Mouse (Mus musculus) intestine, embryonic 14.5 days (tissue): ENCODE measurements around the gene Rrbp1. TPM values are rescaled to one million over a fixed set of nuclear protein-coding genes. Genes with fewer than 3 reads are reported as not detected.

Experiments used
- ATAC-seq: fragments of 200-750 bp; cut with Nextera tagmentation; replicated peaks from 2 replicates; pipeline ENCODE4 v1.8.0; 2017; ENCODE audit warnings: low read depth, moderate number of reproducible peaks, moderate TSS enrichment, moderate library complexity; ENCODE audit not compliant: low FRiP score, low TSS enrichment
- DNase-seq: peaks from one replicate; pipeline ENCODE4 v3.0.0-alpha.2; 2018; ENCODE audit warnings: low spot score
- H3K27ac ChIP-seq: fragments of 300-500 bp; sonication (generic); 2 replicates; pipeline ENCODE4 v1.5.1; 2014; ENCODE audit warnings: low read depth, mild to moderate bottlenecking, control low read depth
- H3K27me3 ChIP-seq: fragments of 300-500 bp; sonication (generic); replicated peaks from 2 replicates; pipeline ENCODE4 v1.6.1; 2014; ENCODE audit warnings: low read length, control low read depth; ENCODE audit not compliant: control insufficient read depth, insufficient read depth
- H3K36me3 ChIP-seq: fragments of 300-500 bp; sonication (generic); 2 replicates; pipeline ENCODE4 v1.6.1; 2014; ENCODE audit warnings: low read length, control low read depth; ENCODE audit not compliant: control insufficient read depth, insufficient read depth
- H3K4me1 ChIP-seq: fragments of 300-500 bp; sonication (generic); replicated peaks from 2 replicates; pipeline ENCODE4 v1.6.1; 2014; ENCODE audit warnings: low read length, control low read depth, mixed read lengths; ENCODE audit not compliant: control insufficient read depth, insufficient read depth
- H3K4me2 ChIP-seq: fragments of 300-500 bp; sonication (generic); 2 replicates; pipeline ENCODE4 v1.6.1; 2014; ENCODE audit warnings: low read length
- H3K4me3 ChIP-seq: fragments of 300-500 bp; sonication (generic); 2 replicates; pipeline ENCODE4 v1.5.1; 2014; ENCODE audit warnings: low read depth, low read length, control low read depth, mixed read lengths
- H3K9ac ChIP-seq: fragments of 300-500 bp; sonication (generic); 2 replicates; pipeline ENCODE4 v1.6.1; 2014; ENCODE audit warnings: mild to moderate bottlenecking, low read length
- H3K9me3 ChIP-seq: fragments of 300-500 bp; sonication (generic); 2 replicates; pipeline ENCODE4 v1.6.1; 2016; ENCODE audit warnings: low read length, control low read depth; ENCODE audit not compliant: control insufficient read depth
- WGBS: fragments of 180-500 bp; shearing (Covaris S2); extraction: QIAGEN DNeasy Blood & Tissue Kit; methylation state at CpG from one replicate; pipeline ENCODE4 v1.1.7; 2014; 5-methylcytosine and 5-hydroxymethylcytosine counted together
- polyA plus RNA-seq: library from polyadenylated mRNA; unstranded; fragments of >200 nt; fragmentation: Nextera tagmentation; extraction: Ambion mirVana; gene quantifications from 2 replicates; pipeline ENCODE4 v1.2.1, GENCODE M21; 2014

Rrbp1 gene
- polyA plus RNA-seq, 1 experiment from 2014 or later, result 104 TPM

GRCm38 (mm10) chr2:143962192-143962591, 48.9 kb downstream of the Rrbp1 start:
- no peaks in the 10 kb centered on the region for H3K4me1 ChIP-seq
- H3K9ac ChIP-seq, result no peak overlapping the region
- no peak overlapping the region for H3K4me3 ChIP-seq
- no peak for DNase-seq
- H3K36me3 ChIP-seq, result peaks cover 76% of the 10 kb centered on the region
- no peak for ATAC-seq
- no peak overlapping the region for H3K4me2 ChIP-seq
- no peak overlapping the region for H3K27ac ChIP-seq
- no peaks in the 10 kb centered on the region for H3K27me3 ChIP-seq
- 95% methylated on average over 5 of the region's 5 CpGs for WGBS
- no peaks in the 10 kb centered on the region for H3K9me3 ChIP-seq

GRCm38 (mm10) chr2:143955746-143956145, 55.3 kb downstream of the Rrbp1 start:
- DNase-seq (no peak), ATAC-seq (no peak; the same call in 1 of the 2 replicates)
- WGBS, result 97% methylated on average over 4 of the region's 4 CpGs
- H3K4me1 ChIP-seq, result no peaks in the 10 kb centered on the region
- peaks cover 77% of the 10 kb centered on the region for H3K36me3 ChIP-seq
- no peak overlapping the region for H3K4me3 ChIP-seq
- no peak overlapping the region for H3K4me2 ChIP-seq
- no peak overlapping the region for H3K9ac ChIP-seq
- H3K27me3 ChIP-seq, result no peaks in the 10 kb centered on the region
- no peaks in the 10 kb centered on the region for H3K9me3 ChIP-seq
- H3K27ac ChIP-seq, result no peak overlapping the region

- Histone ChIP-seq H3K27ac (no peak overlapping the region), H3K9ac (no peak overlapping the region), H3K27me3 (no peaks in the 10 kb centered on the region), H3K4me2 (no peak overlapping the region), H3K36me3 (peaks cover 82% of the 10 kb centered on the region), H3K4me1 (no peaks in the 10 kb centered on the region), H3K9me3 (no peaks in the 10 kb centered on the region), H3K4me3 (no peak overlapping the region)
- WGBS, result 90% methylated on average over 4 of the region's 4 CpGs
- ATAC-seq (no peak), DNase-seq (no peak)
Observed at GRCm38 (mm10) chr2:143955004-143955403, 56.1 kb downstream of the Rrbp1 start.

GRCm38 (mm10) chr2:143953944-143954343, 57.1 kb downstream of the Rrbp1 start:
- H3K27me3 ChIP-seq, result no peaks in the 10 kb centered on the region
- ATAC-seq (no peak), DNase-seq (no peak)
- H3K9me3 ChIP-seq, result no peaks in the 10 kb centered on the region
- H3K4me1 ChIP-seq, result no peaks in the 10 kb centered on the region
- no peak overlapping the region for H3K27ac ChIP-seq
- H3K36me3 ChIP-seq, result peaks cover 92% of the 10 kb centered on the region
- no peak overlapping the region for H3K4me3 ChIP-seq
- no peak overlapping the region for H3K4me2 ChIP-seq
- H3K9ac ChIP-seq, result no peak overlapping the region
- 85% methylated on average over 4 of the region's 4 CpGs for WGBS

GRCm38 (mm10) chr2:143951546-143952315, 59.3 kb downstream of the Rrbp1 start:
- DNase-seq, result no peak
- H3K27ac ChIP-seq, result no peak overlapping the region
- no peak for ATAC-seq

GRCm38 (mm10) chr2:143951028-143951420, 60.0 kb downstream of the Rrbp1 start:
- H3K9me3 ChIP-seq, result no peaks in the 10 kb centered on the region
- H3K36me3 ChIP-seq, result peaks cover 98% of the 10 kb centered on the region
- H3K4me2 ChIP-seq, result no peak overlapping the region
- no peak for ATAC-seq
- DNase-seq, result no peak
- H3K4me3 ChIP-seq, result no peak overlapping the region
- 94% methylated on average over 1 of the region's 1 CpGs for WGBS
- no peaks in the 10 kb centered on the region for H3K27me3 ChIP-seq
- H3K9ac ChIP-seq, result no peak overlapping the region
- no peaks in the 10 kb centered on the region for H3K4me1 ChIP-seq
- no peak overlapping the region for H3K27ac ChIP-seq

More at GRCm38 (mm10) chr2:143951546-143952315, 59.3 kb downstream of the Rrbp1 start:
- Histone ChIP-seq H3K27me3 (no peaks in the 10 kb centered on the region), H3K4me1 (no peaks in the 10 kb centered on the region), H3K4me3 (no peak overlapping the region), H3K9me3 (no peaks in the 10 kb centered on the region), H3K4me2 (no peak overlapping the region), H3K36me3 (peaks cover 98% of the 10 kb centered on the region), H3K9ac (no peak overlapping the region)
- WGBS, result 66% methylated on average over 5 of the region's 5 CpGs

- ATAC-seq, result no peak
- H3K9ac ChIP-seq, result no peak overlapping the region
- no peaks in the 10 kb centered on the region for H3K4me1 ChIP-seq
- peaks cover 98% of the 10 kb centered on the region for H3K36me3 ChIP-seq
- no peaks in the 10 kb centered on the region for H3K9me3 ChIP-seq
- H3K4me3 ChIP-seq, result no peak overlapping the region
- no peak overlapping the region for H3K4me2 ChIP-seq
- no peaks in the 10 kb centered on the region for H3K27me3 ChIP-seq
- WGBS, result 74% methylated on average over 5 of the region's 5 CpGs
- no peak for DNase-seq
- no peak overlapping the region for H3K27ac ChIP-seq
Observed at GRCm38 (mm10) chr2:143950290-143951027, 60.6 kb downstream of the Rrbp1 start.

- H3K9me3 ChIP-seq, result no peaks in the 10 kb centered on the region
- ATAC-seq (no peak), DNase-seq (no peak)
- H3K27me3 ChIP-seq, result no peaks in the 10 kb centered on the region
- WGBS, result 94% methylated on average over 6 of the region's 6 CpGs
- no peak overlapping the region for H3K9ac ChIP-seq
- H3K4me2 ChIP-seq, result no peak overlapping the region
- peaks cover 98% of the 10 kb centered on the region for H3K36me3 ChIP-seq
- no peak overlapping the region for H3K4me3 ChIP-seq
- no peak overlapping the region for H3K27ac ChIP-seq
- no peaks in the 10 kb centered on the region for H3K4me1 ChIP-seq
Observed at GRCm38 (mm10) chr2:143949217-143949616, 61.8 kb downstream of the Rrbp1 start.
